20 mouse cellular contexts compared by ENCODE assay signal in the genomic region with DNA sequence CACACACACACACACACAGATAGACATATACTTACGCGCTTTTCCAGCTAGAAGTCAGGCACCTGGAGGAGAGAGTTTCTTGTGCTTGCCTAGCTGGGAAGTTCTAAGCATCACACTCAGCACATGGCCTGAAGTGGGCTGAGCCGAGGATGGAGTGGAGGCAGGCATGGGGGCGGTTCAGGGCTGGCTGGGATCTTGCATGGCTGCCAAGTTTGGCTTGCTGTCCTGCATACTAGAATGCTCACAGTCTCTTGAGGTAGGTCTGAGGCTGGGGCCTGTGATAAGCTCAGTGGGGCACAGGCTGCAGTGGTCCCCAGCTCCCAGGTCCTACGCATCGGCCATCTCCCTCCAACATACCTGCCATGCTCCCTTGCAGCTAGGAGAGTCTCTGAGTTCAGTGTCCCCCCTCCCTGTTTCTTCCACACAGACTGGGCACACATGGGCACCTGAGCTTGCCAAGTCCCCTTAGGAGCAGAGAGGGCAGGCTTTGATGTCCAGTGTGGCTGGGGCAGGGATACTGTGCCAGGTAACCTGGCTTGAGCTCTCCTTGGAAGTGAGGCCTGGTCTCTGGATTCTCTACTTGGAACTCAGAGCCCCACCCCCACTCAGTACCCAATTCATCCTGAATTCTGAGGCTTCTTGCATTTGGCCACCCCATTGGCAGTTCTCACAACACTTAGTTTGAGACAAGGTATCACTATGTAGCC. TPM values are rescaled to one million over a fixed set of nuclear protein-coding genes. Genes with fewer than 3 reads are reported as not detected.
A peak's percentile ranks its signal among the peaks of the same experiment; 100 is the strongest.
DNase-seq lines count a peak whose midpoint lies in the region; ATAC-seq lines count a peak whose summit lies in the region.
"Had no signal": no experiment of that assay in that cellular context is flagged by ENCODE, and none has a peak within 500 bp of the region (broad histone marks: within the 10 kb centered on the region; RNA-seq: fewer than 3 reads in every experiment).

No protein-coding gene starts in this region.

- H3K4me2 ChIP-seq in midbrain, embryonic 13.5 days (replicated peaks), result no peak overlapping the region
- H3K4me2 ChIP-seq: embryonic facial prominence, embryonic 13.5 days; hindbrain, embryonic 14.5 days; limb, embryonic 15.5 days had no signal

- ATAC-seq in midbrain, embryonic 13.5 days, result no peak

- H3K27me3 ChIP-seq in midbrain, embryonic 13.5 days, result no peaks in the 10 kb centered on the region
- H3K27me3 ChIP-seq: embryonic facial prominence, embryonic 13.5 days had no signal

- peak; percentile 65 to 83 for DNase-seq in frontal cortex, adult 2 months (ENCODE audit: extremely low spot score in 1 of 2, low spot score in 1 of 2)
- no peak for DNase-seq in frontal cortex, postnatal 10 days (ENCODE audit: low spot score in 2 of 2)
- peak; percentile 89 for DNase-seq in brain, adult 2 months (ENCODE audit: low read depth, low spot score)
- DNase-seq in cerebellum, postnatal 14 days, result peak; percentile 78 to 92
- DNase-seq in right cerebral cortex, postnatal 10 days (ENCODE audit: low spot score in 2 of 2), result peak; percentile 79
- DNase-seq in gastrocnemius, adult 18-20 months (ENCODE audit: low spot score), result no peak
- no peak for DNase-seq in testis, postnatal 14 days (ENCODE audit: low spot score)
- DNase-seq: adrenal gland, postnatal 25 days; gastrocnemius, postnatal 14 days; kidney, adult 2 months; layer of hippocampus, postnatal 36 days; lung, adult 2 months; thymus, postnatal 36 days had no signal

- no peaks in the 10 kb centered on the region for H3K36me3 ChIP-seq in midbrain, embryonic 13.5 days
- H3K36me3 ChIP-seq: embryonic facial prominence, embryonic 13.5 days; forebrain, embryonic 10.5 days; limb, embryonic 15.5 days had no signal

- H3K9ac ChIP-seq in midbrain, embryonic 13.5 days (replicated peaks), result no peak overlapping the region
- H3K9ac ChIP-seq: embryonic facial prominence, embryonic 13.5 days; hindbrain, embryonic 14.5 days; limb, embryonic 15.5 days had no signal

- H3K4me3 ChIP-seq in midbrain, embryonic 13.5 days (replicated peaks), result no peak overlapping the region
- H3K4me3 ChIP-seq: embryonic facial prominence, embryonic 13.5 days; forebrain, embryonic 10.5 days; limb, embryonic 15.5 days; myocyte had no signal

- 93% methylated on average over 6 of the region's 6 CpGs for WGBS in midbrain, embryonic 13.5 days

- no peak overlapping the region for H3K27ac ChIP-seq in midbrain, embryonic 13.5 days
- H3K27ac ChIP-seq: embryonic facial prominence, embryonic 13.5 days; forebrain, embryonic 10.5 days; hindbrain, embryonic 14.5 days; limb, embryonic 15.5 days; stomach, postnatal 0 days had no signal

- no peaks in the 10 kb centered on the region for H3K9me3 ChIP-seq in midbrain, embryonic 13.5 days
- H3K9me3 ChIP-seq: embryonic facial prominence, embryonic 13.5 days; forebrain, embryonic 10.5 days; limb, embryonic 15.5 days had no signal

- H3K4me1 ChIP-seq in midbrain, embryonic 13.5 days (replicated peaks), result peaks cover 13% of the 10 kb centered on the region

RNA-seq across cellular contexts. Expression of gene Lemd2, which starts 43.6 kb away (rescaled TPM):
- polyA plus RNA-seq in frontal cortex, adult 2 months (2012; rRNA removed), result 68.2 and 68.7 TPM in 2 replicates
- 10 to 100 TPM; 20.6 to 21.9 TPM for total RNA-seq in gastrocnemius, adult 18-20 months (2021)
- polyA plus RNA-seq in midbrain, embryonic 13.5 days (2015; fragmentation: Nextera tagmentation; extraction: Ambion mirVana), result 16.5 and 24.0 TPM in 2 replicates

Comparison
In these comparisons a context has a peak if more than half of its experiments do, and no peak if none do; other contexts are left out.
1. DNase-seq: peak in frontal cortex, adult 2 months (2 of 2), brain, adult 2 months (single experiment), cerebellum, postnatal 14 days (2 of 2) and right cerebral cortex, postnatal 10 days (2 of 2); none in frontal cortex, postnatal 10 days (0 of 2), gastrocnemius, adult 18-20 months (single experiment) and testis, postnatal 14 days (single experiment).